Mouse (Mus musculus) MEL (cell line): ENCODE results near the gene Kcnk2.

ENCODE experiments used
- CHD2 ChIP-seq: IDR thresholded peaks from 2 replicates; pipeline ENCODE4 v1.6.1; 2011; ENCODE audit warnings: low read length, improper control_type of control experiment
- CTCF ChIP-seq, 3 experiments: IDR thresholded peaks in 2 of 3; conservative IDR thresholded peaks in 1 of 3; 2 replicates each; pipeline ENCODE4 v1.5.1; 2011 to 2012; ENCODE audit warnings: low read length in 3 of 3, low read depth in 2 of 3, mild to moderate bottlenecking in 2 of 3, improper control_type of control experiment in 1 of 3, inconsistent platforms in 1 of 3, mixed read lengths in 1 of 3, moderate library complexity in 1 of 3; ENCODE audit not compliant: control insufficient read depth in 1 of 3, insufficient read depth in 1 of 3, poor library complexity in 1 of 3, severe bottlenecking in 1 of 3
- EP300 ChIP-seq, 2 experiments: IDR thresholded peaks; 2 replicates each; pipeline ENCODE4 v1.6.1; 2011; ENCODE audit warnings: improper control_type of control experiment in 2 of 2, low read length in 2 of 2, low read depth in 1 of 2, mild to moderate bottlenecking in 1 of 2
- GATA1 ChIP-seq: IDR thresholded peaks from 2 replicates; pipeline ENCODE4 v1.6.1; 2011; ENCODE audit warnings: low read depth, low read length, improper control_type of control experiment
- HCFC1 ChIP-seq: IDR thresholded peaks from 2 replicates; pipeline ENCODE4 v1.6.1; 2012; ENCODE audit warnings: low read depth, mild to moderate bottlenecking, inconsistent platforms, low read length, improper control_type of control experiment, moderate library complexity
- POLR2A ChIP-seq, 2 experiments: IDR thresholded peaks; 2 replicates each; pipeline ENCODE4 v1.6.1; 2011 to 2012; ENCODE audit warnings: low read length in 2 of 2, mild to moderate bottlenecking in 2 of 2, control low read depth in 1 of 2, improper control_type of control experiment in 1 of 2, low read depth in 1 of 2, moderate library complexity in 1 of 2; ENCODE audit not compliant: control insufficient read depth in 1 of 2, insufficient read depth in 1 of 2, poor library complexity in 1 of 2
- POLR2AphosphoS5 ChIP-seq: IDR thresholded peaks from 2 replicates; pipeline ENCODE4 v1.6.1; 2012; ENCODE audit warnings: low read depth, borderline replicate concordance, mild to moderate bottlenecking, inconsistent platforms, low read length, moderate library complexity, mixed read lengths
- RAD21 ChIP-seq: IDR thresholded peaks from 2 replicates; pipeline ENCODE4 v1.6.1; 2011; ENCODE audit warnings: mild to moderate bottlenecking, low read depth, low read length, improper control_type of control experiment
- SIN3A ChIP-seq: IDR thresholded peaks from 2 replicates; pipeline ENCODE4 v1.6.1; 2012; ENCODE audit warnings: low read length, improper control_type of control experiment, inconsistent platforms

DNA sequence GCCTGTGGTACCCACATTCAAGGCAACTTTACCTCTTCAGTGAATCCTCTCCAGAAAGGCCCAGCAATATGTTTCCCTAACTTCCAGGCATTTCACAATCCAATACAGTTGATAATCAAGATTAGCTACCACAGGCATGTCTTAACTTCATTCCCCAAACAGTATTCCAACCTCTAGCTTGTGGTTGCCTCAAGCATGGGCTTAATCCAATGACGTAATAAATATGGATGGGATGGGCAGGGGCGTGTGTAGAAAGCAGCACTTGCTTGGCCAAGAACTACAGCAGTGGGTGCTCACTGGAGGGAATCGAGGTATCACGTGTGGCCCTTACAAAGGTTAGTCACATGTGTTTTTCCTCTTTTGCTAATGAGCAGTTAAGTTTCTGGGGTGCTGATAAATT lies 34.4 kb downstream of the Kcnk2 start:
- no peak for TF ChIP-seq POLR2AphosphoS5
- TF ChIP-seq SIN3A, result no peak
- TF ChIP-seq RAD21, result no peak
- no peak for TF ChIP-seq POLR2A (IDR thresholded peaks at IDR 0.05; ENCODE audit: control insufficient read depth in 1 of 2, insufficient read depth in 1 of 2, low read depth in 1 of 2, low read length in 2 of 2, poor library complexity in 1 of 2)
- no peak for TF ChIP-seq HCFC1
- TF ChIP-seq EP300 (IDR thresholded peaks at IDR 0.05; ENCODE audit: low read depth in 1 of 2, low read length in 2 of 2), result no peak
- TF ChIP-seq CTCF (IDR thresholded peaks at IDR 0.05 in 2 of 3, conservative IDR thresholded peaks at IDR 0.05 in 1 of 3; ENCODE audit: control insufficient read depth in 1 of 3, insufficient read depth in 1 of 3, low read depth in 2 of 3, low read length in 3 of 3, poor library complexity in 1 of 3, severe bottlenecking in 1 of 3), result no peak
- no peak for TF ChIP-seq GATA1
- no peak for TF ChIP-seq CHD2
